Mouse (Mus musculus) midbrain, embryonic 14.5 days (tissue): ENCODE results near the gene Ldhal6b. TPM values are rescaled to one million over a fixed set of nuclear protein-coding genes. Genes with fewer than 3 reads are reported as not detected.

Experiments
- microRNA-seq: library from miRNA; unstranded; fragments of <30 nt; microRNA quantifications from one replicate; pipeline ENCODE4, GENCODE M21; 2016
- polyA plus RNA-seq: library from polyadenylated mRNA; unstranded; fragments of >200 nt; fragmentation: Nextera tagmentation; extraction: Ambion mirVana; gene quantifications from 2 replicates; pipeline ENCODE4 v1.2.1, GENCODE M21; 2014

The Ldhal6b gene
- polyA plus RNA-seq, 1 experiment from 2014 or later, result not detected

Small RNAs within 50 kb of the gene (microRNA-seq; reads per million reads assigned to microRNA genes)
- not detected for gene Gm22475

Other genes starting within 250 kb of the Ldhal6b start
- gene Tmem242, start 21.5 kb upstream of the Ldhal6b start, polyA plus RNA-seq, result 110 and 121 TPM in 2 replicates
- gene Zdhhc14, start 73.8 kb upstream of the Ldhal6b start, polyA plus RNA-seq, result 9.2 and 10.7 TPM in 2 replicates